Mouse (Mus musculus): ENCODE measurements around the gene Fsip1. TPM values are rescaled to one million over a fixed set of nuclear protein-coding genes. Genes with fewer than 3 reads are reported as not detected.

Gene Fsip1
- polyA plus RNA-seq, 1 experiment, result not detected

GRCm38 (mm10) chr2:118182136-118182535 is 74.6 kb downstream of the Fsip1 start:
- Histone ChIP-seq H3K27ac (ENCODE audit: control insufficient read depth, insufficient read depth, low read depth, low read length, poor library complexity) (no peak overlapping the region), H3K4me1 (ENCODE audit: control insufficient read depth, insufficient read depth, low read length) (no peaks in the 10 kb centered on the region), H3K4me3 (replicated peaks; ENCODE audit: control insufficient read depth, low read depth, low read length) (no peak overlapping the region)
- WGBS, result 87% methylated on average over 2 of the region's 2 CpGs
- TF ChIP-seq CTCF (IDR thresholded peaks at IDR 0.05; ENCODE audit: control insufficient read depth, insufficient read depth, low read length) (no peak), POLR2A (IDR thresholded peaks at IDR 0.05; ENCODE audit: borderline replicate concordance, control insufficient read depth, low read depth, low read length) (no peak)

DNA sequence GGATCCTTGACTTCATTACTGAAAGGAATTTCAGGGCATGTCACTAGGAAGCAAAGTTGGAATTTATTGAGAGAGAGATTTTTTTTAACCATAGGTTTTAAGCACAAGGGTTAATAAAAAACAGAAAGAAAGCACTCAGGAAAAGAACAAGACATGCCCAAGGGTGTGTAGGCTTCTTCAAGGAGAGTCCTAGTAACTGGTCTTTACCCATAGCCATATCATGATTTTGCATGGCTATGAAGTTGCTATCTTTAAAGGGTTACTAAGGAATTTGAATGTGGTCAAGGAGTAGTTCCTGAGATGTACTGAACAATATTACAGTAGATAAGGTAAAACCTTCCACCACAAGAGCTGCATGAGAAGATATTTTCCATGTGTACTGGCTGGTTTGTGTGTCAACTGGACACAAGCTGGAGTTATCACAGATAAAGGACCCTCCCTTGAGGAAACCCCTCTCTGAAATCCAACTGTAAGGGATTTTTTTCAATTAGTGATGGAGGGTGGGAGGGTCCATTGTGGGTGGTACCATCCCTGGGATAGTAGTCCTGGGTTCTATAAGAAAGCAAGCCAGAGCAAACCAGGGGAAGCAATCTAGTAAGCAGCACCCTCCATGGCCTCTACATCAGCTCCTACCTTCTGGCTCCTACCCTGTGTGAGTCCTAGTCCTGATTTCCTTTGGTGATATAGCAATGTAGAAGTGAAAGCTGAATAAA is 76.7 kb downstream of the Fsip1 start:
- H3K27ac ChIP-seq (ENCODE audit: control insufficient read depth, insufficient read depth, low read depth, low read length, poor library complexity), result no peak overlapping the region
- TF ChIP-seq POLR2A (IDR thresholded peaks at IDR 0.05; ENCODE audit: borderline replicate concordance, control insufficient read depth, low read depth, low read length) (no peak), CTCF (IDR thresholded peaks at IDR 0.05; ENCODE audit: control insufficient read depth, insufficient read depth, low read length) (no peak)
- no peaks in the 10 kb centered on the region for H3K4me1 ChIP-seq (ENCODE audit: control insufficient read depth, insufficient read depth, low read length)
- no peak overlapping the region for H3K4me3 ChIP-seq (replicated peaks; ENCODE audit: control insufficient read depth, low read depth, low read length)

DNA sequence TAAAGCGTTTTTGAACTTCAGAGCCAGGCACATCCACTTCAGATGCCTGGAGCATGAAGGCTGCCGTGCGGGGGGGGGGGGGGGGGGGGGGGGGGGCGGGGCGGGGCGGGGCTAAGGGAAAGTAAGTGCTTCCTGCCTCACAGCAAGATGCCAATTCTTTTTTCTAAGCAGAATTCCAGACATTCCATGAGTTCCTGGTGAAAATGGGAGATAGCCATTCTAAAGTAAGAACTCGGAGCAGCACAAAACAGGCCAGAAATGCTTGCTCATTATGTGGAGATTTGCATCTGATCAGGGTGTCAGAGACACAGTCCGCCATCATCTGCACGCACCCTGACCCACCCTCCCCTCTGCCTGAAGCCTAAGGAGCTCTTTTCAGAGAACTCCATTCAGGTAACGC is 77.3 kb downstream of the Fsip1 start:
- H3K4me1 ChIP-seq (ENCODE audit: control insufficient read depth, insufficient read depth, low read length), result no peaks in the 10 kb centered on the region
- TF ChIP-seq POLR2A (IDR thresholded peaks at IDR 0.05; ENCODE audit: borderline replicate concordance, control insufficient read depth, low read depth, low read length), result no peak
- H3K4me3 ChIP-seq (replicated peaks; ENCODE audit: control insufficient read depth, low read depth, low read length), result no peak overlapping the region
- H3K27ac ChIP-seq (ENCODE audit: control insufficient read depth, insufficient read depth, low read depth, low read length, poor library complexity), result no peak overlapping the region
- 24% methylated on average over 9 of the region's 10 CpGs for WGBS

- H3K4me1 ChIP-seq (ENCODE audit: control insufficient read depth, insufficient read depth, low read length), result no peaks in the 10 kb centered on the region
- WGBS, result 85% methylated on average over 10 of the region's 10 CpGs
- TF ChIP-seq CTCF (IDR thresholded peaks at IDR 0.05; ENCODE audit: control insufficient read depth, insufficient read depth, low read length) (no peak), POLR2A (IDR thresholded peaks at IDR 0.05; ENCODE audit: borderline replicate concordance, control insufficient read depth, low read depth, low read length) (no peak)
These were observed 82.0 kb downstream of the Fsip1 start for GRCm38 (mm10) chr2:118174558-118175383.

DNA sequence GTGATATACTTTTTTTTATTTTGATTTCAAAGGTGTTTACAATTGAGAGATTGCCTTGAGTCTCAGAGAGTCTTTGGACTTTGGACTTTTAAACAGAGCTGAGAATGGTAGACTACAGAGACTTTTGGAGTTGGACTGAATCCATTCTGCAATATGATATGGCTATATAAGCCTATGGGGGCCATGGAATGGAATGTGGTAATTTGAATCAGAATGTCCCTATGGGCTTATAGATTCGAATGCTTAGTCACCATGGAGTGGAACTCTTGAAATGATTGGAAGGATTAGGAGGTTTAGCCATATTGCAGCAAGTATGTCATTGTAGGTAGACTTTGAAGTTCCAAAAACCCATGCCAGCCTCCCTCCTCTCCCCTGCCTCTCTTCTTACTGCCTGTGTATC is 88.5 kb downstream of the Fsip1 start:
- Histone ChIP-seq H3K4me1 (ENCODE audit: control insufficient read depth, insufficient read depth, low read length) (no peaks in the 10 kb centered on the region), H3K27ac (ENCODE audit: control insufficient read depth, insufficient read depth, low read depth, low read length, poor library complexity) (no peak overlapping the region), H3K4me3 (replicated peaks; ENCODE audit: control insufficient read depth, low read depth, low read length) (no peak overlapping the region)
- 48% methylated on average over 1 of the region's 1 CpGs for WGBS
- TF ChIP-seq CTCF (IDR thresholded peaks at IDR 0.05; ENCODE audit: control insufficient read depth, insufficient read depth, low read length) (no peak), POLR2A (IDR thresholded peaks at IDR 0.05; ENCODE audit: borderline replicate concordance, control insufficient read depth, low read depth, low read length) (no peak)

More at GRCm38 (mm10) chr2:118174558-118175383, 82.0 kb downstream of the Fsip1 start:
- no peak overlapping the region for H3K27ac ChIP-seq (ENCODE audit: control insufficient read depth, insufficient read depth, low read depth, low read length, poor library complexity)
- H3K4me3 ChIP-seq (replicated peaks; ENCODE audit: control insufficient read depth, low read depth, low read length), result no peak overlapping the region

DNA sequence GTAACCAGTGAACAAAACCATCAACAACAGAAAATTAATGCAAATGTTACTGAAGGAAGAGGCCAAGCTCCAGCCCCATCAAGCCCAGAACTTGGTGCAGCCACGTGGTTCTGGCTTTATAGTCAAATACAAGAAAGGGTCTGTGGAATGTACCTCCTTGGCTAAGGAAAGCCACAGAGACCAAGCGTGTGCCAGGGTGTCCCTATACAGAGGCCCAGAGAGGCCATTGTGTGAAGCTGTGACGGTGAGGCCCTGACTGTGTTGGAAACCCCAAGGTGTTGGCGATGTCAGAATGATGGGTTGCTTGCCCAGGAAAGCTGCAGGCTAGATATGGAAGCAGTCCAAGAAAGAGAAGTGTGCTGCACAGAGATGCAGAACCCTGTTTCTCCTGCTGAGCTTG is 89.0 kb downstream of the Fsip1 start:
- H3K4me3 ChIP-seq (replicated peaks; ENCODE audit: control insufficient read depth, low read depth, low read length), result no peak overlapping the region
- no peak for TF ChIP-seq POLR2A (IDR thresholded peaks at IDR 0.05; ENCODE audit: borderline replicate concordance, control insufficient read depth, low read depth, low read length)
- no peak overlapping the region for H3K27ac ChIP-seq (ENCODE audit: control insufficient read depth, insufficient read depth, low read depth, low read length, poor library complexity)
- H3K4me1 ChIP-seq (ENCODE audit: control insufficient read depth, insufficient read depth, low read length), result no peaks in the 10 kb centered on the region
- 47% methylated on average over 4 of the region's 4 CpGs for WGBS

- H3K4me1 ChIP-seq (ENCODE audit: control insufficient read depth, insufficient read depth, low read length), result no peaks in the 10 kb centered on the region
- no peak overlapping the region for H3K27ac ChIP-seq (ENCODE audit: control insufficient read depth, insufficient read depth, low read depth, low read length, poor library complexity)
- WGBS, result 78% methylated on average over 2 of the region's 2 CpGs
- no peak for TF ChIP-seq CTCF (IDR thresholded peaks at IDR 0.05; ENCODE audit: control insufficient read depth, insufficient read depth, low read length)
- no peak for TF ChIP-seq POLR2A (IDR thresholded peaks at IDR 0.05; ENCODE audit: borderline replicate concordance, control insufficient read depth, low read depth, low read length)
- no peak overlapping the region for H3K4me3 ChIP-seq (replicated peaks; ENCODE audit: control insufficient read depth, low read depth, low read length)
These were observed 91.1 kb downstream of the Fsip1 start for GRCm38 (mm10) chr2:118165691-118166090.

GRCm38 (mm10) chr2:118164137-118164536 is 92.6 kb downstream of the Fsip1 start:
- 79% methylated on average over 6 of the region's 6 CpGs for WGBS

More at GRCm38 (mm10) chr2:118164137-118164536, 92.6 kb downstream of the Fsip1 start:
- Histone ChIP-seq H3K4me3 (replicated peaks; ENCODE audit: control insufficient read depth, low read depth, low read length) (no peak overlapping the region), H3K27ac (ENCODE audit: control insufficient read depth, insufficient read depth, low read depth, low read length, poor library complexity) (no peak overlapping the region), H3K4me1 (ENCODE audit: control insufficient read depth, insufficient read depth, low read length) (no peaks in the 10 kb centered on the region)
- TF ChIP-seq POLR2A (IDR thresholded peaks at IDR 0.05; ENCODE audit: borderline replicate concordance, control insufficient read depth, low read depth, low read length) (no peak), CTCF (IDR thresholded peaks at IDR 0.05; ENCODE audit: control insufficient read depth, insufficient read depth, low read length) (no peak)
